Mouse (Mus musculus) lung, embryonic 15.5 days (tissue): Measurements from ENCODE around the gene Trim47. TPM values are rescaled to one million over a fixed set of nuclear protein-coding genes. Genes with fewer than 3 reads are reported as not detected.

ENCODE experiments used
- polyA plus RNA-seq: library from polyadenylated mRNA; unstranded; fragments of >200 nt; fragmentation: Nextera tagmentation; extraction: Ambion mirVana; gene quantifications from 2 replicates; pipeline ENCODE4 v1.2.1, GENCODE M21; 2015

Gene Trim47
- polyA plus RNA-seq, 1 experiment from 2014 or later: 25.9 TPM

Other genes starting within 250 kb of the Trim47 start
- gene Smim5, start 227.2 kb downstream of the Trim47 start, polyA plus RNA-seq: 3.6 and 4.8 TPM in 2 replicates
- 24.4 and 25.5 TPM in 2 replicates for gene Smim6, start 215.2 kb downstream of the Trim47 start, polyA plus RNA-seq
- gene Sap30bp, start 193.9 kb downstream of the Trim47 start, polyA plus RNA-seq: 29.8 and 35.5 TPM in 2 replicates
- 20.5 and 22.3 TPM in 2 replicates for gene Recql5, start 193.7 kb downstream of the Trim47 start, polyA plus RNA-seq
- gene Itgb4, start 152.5 kb downstream of the Trim47 start, polyA plus RNA-seq: 2.6 and 3.4 TPM in 2 replicates
- gene Galk1, start 114.5 kb downstream of the Trim47 start, polyA plus RNA-seq: 215 and 229 TPM in 2 replicates
- gene H3f3b, start 99.2 kb downstream of the Trim47 start, polyA plus RNA-seq: 1,879 and 1,955 TPM in 2 replicates
- gene Unk, start 96.9 kb downstream of the Trim47 start, polyA plus RNA-seq: 37.0 and 37.7 TPM in 2 replicates
- gene Unc13d, start 49.2 kb downstream of the Trim47 start, polyA plus RNA-seq: 4.1 and 6.4 TPM in 2 replicates
- 58.0 and 67.9 TPM in 2 replicates for gene Wbp2, start 40.2 kb downstream of the Trim47 start, polyA plus RNA-seq
- gene Trim65, start 3.9 kb upstream of the Trim47 start, polyA plus RNA-seq: 3.7 and 4.3 TPM in 2 replicates
- 89.5 and 94.7 TPM in 2 replicates for gene Mrpl38, start 11.7 kb upstream of the Trim47 start, polyA plus RNA-seq
- 29.7 and 35.9 TPM in 2 replicates for gene Fbf1, start 41.0 kb upstream of the Trim47 start, polyA plus RNA-seq
- gene Ten1, start 71.6 kb upstream of the Trim47 start, polyA plus RNA-seq: 77.5 and 78.3 TPM in 2 replicates
- gene Acox1, start 71.8 kb upstream of the Trim47 start, polyA plus RNA-seq: 19.6 and 21.2 TPM in 2 replicates
- 5.8 and 6.4 TPM in 2 replicates for gene Evpl, start 110.9 kb upstream of the Trim47 start, polyA plus RNA-seq
- 89.8 and 95.4 TPM in 2 replicates for gene Srp68, start 147.0 kb upstream of the Trim47 start, polyA plus RNA-seq
- gene Galr2, start 153.7 kb upstream of the Trim47 start, polyA plus RNA-seq: 0.07 and 0.24 TPM in 2 replicates
- gene Exoc7, start 180.0 kb upstream of the Trim47 start, polyA plus RNA-seq: 58.4 and 63.5 TPM in 2 replicates
- 21.1 and 21.2 TPM in 2 replicates for gene Foxj1, start 208.2 kb upstream of the Trim47 start, polyA plus RNA-seq